Mouse (Mus musculus) spleen, adult 10 weeks (tissue): ENCODE data around the gene Pycr1. TPM values are rescaled to one million over a fixed set of nuclear protein-coding genes. Genes with fewer than 3 reads are reported as not detected.

Source experiments
- polyA plus RNA-seq: library from polyadenylated mRNA; stranded (reverse); fragments of 350-450 nt; fragmentation: Illumina TruSeq; extraction: RNeasy Lipid Tissue Mini Kit (QIAGEN cat#74804); gene quantifications from one replicate; pipeline ENCODE4 v1.2.3, GENCODE M21; 2015; ENCODE audit warnings: low replicate concordance; ENCODE audit not compliant: insufficient read depth

Pycr1 gene
- polyA plus RNA-seq = 1.8 TPM

GRCm38 (mm10) chr11:120643601-120643987, at the start of gene Pycr1:
Gene Pycr1 (minus strand): TSS chr11:120643769.

GRCm38 (mm10) chr11:120672687-120673593, 29.4 kb upstream of the Pycr1 start, which contains the start of gene Aspscr1:
Gene Aspscr1 (plus strand): TSS chr11:120672973.

GRCm38 (mm10) chr11:120661076-120661460, 17.5 kb upstream of the Pycr1 start, which contains the start of gene Notum:
Gene Notum (minus strand): TSS chr11:120661175.

GRCm38 (mm10) chr11:120648001-120648476, 4.5 kb upstream of the Pycr1 start, which contains the start of gene Myadml2:
Gene Myadml2 (minus strand): TSS chr11:120648158.

GRCm38 (mm10) chr11:120633520-120634343, 9.8 kb downstream of the Pycr1 start, which contains the start of gene Mafg:
Gene Mafg (minus strand): TSS chr11:120633600.

GRCm38 (mm10) chr11:120625152-120625775, 18.3 kb downstream of the Pycr1 start, which contains the start of gene Sirt7:
Gene Sirt7 (minus strand): TSS chr11:120625240.

GRCm38 (mm10) chr11:120617519-120618112, 26.0 kb downstream of the Pycr1 start, which contains the start of gene Pcyt2:
Gene Pcyt2 (minus strand): TSS chr11:120617936.

GRCm38 (mm10) chr11:120608241-120609034, 35.1 kb downstream of the Pycr1 start, which contains the start of gene Npb:
Gene Npb (plus strand): TSS chr11:120608477.

GRCm38 (mm10) chr11:120598283-120598989, 45.1 kb downstream of the Pycr1 start, which contains the start of the genes Alyref and Anapc11:
Gene Alyref (minus strand): TSS chr11:120598365.
Gene Anapc11 (plus strand): TSS chr11:120598421.

Other genes with a start within 250 kb of the Pycr1 start
- gene Nploc4, start 206.1 kb downstream of the Pycr1 start, polyA plus RNA-seq = 36.3 TPM
- gene Tspan10, start 201.1 kb downstream of the Pycr1 start, polyA plus RNA-seq = 2.7 TPM
- gene Pde6g, start 190.3 kb downstream of the Pycr1 start, polyA plus RNA-seq = 0.39 TPM
- gene Oxld1, start 185.7 kb downstream of the Pycr1 start, polyA plus RNA-seq = 4.1 TPM
- 39.8 TPM for gene Ccdc137, start 185.7 kb downstream of the Pycr1 start, polyA plus RNA-seq
- gene Arl16, start 176.2 kb downstream of the Pycr1 start, polyA plus RNA-seq = 23.9 TPM
- 16.3 TPM for gene Mrpl12, start 159.2 kb downstream of the Pycr1 start, polyA plus RNA-seq
- 4.4 TPM for gene Slc25a10, start 151.9 kb downstream of the Pycr1 start, polyA plus RNA-seq
- gene Gcgr, start 113.1 kb downstream of the Pycr1 start, polyA plus RNA-seq = not detected
- 25.6 TPM for gene Mcrip1, start 94.0 kb downstream of the Pycr1 start, polyA plus RNA-seq
- not detected for gene Ppp1r27, start 92.6 kb downstream of the Pycr1 start, polyA plus RNA-seq
- gene P4hb, start 70.5 kb downstream of the Pycr1 start, polyA plus RNA-seq = 169 TPM
- gene Arhgdia, start 62.1 kb downstream of the Pycr1 start, polyA plus RNA-seq = 169 TPM
- 65.0 TPM for gene Alyref, start 45.4 kb downstream of the Pycr1 start, polyA plus RNA-seq
- gene Anapc11, start 45.3 kb downstream of the Pycr1 start, polyA plus RNA-seq = 30.2 TPM
- gene Npb, start 35.3 kb downstream of the Pycr1 start, polyA plus RNA-seq = not detected
- 42.1 TPM for gene Pcyt2, start 25.8 kb downstream of the Pycr1 start, polyA plus RNA-seq
- 70.1 TPM for gene Sirt7, start 18.5 kb downstream of the Pycr1 start, polyA plus RNA-seq
- 22.5 TPM for gene Mafg, start 10.2 kb downstream of the Pycr1 start, polyA plus RNA-seq
- 0.73 TPM for gene Myadml2, start 4.4 kb upstream of the Pycr1 start, polyA plus RNA-seq
- gene Notum, start 17.4 kb upstream of the Pycr1 start, polyA plus RNA-seq = not detected
- 22.3 TPM for gene Aspscr1, start 29.2 kb upstream of the Pycr1 start, polyA plus RNA-seq
- 28.0 TPM for gene Cenpx, start 70.0 kb upstream of the Pycr1 start, polyA plus RNA-seq
- 10.3 TPM for gene Lrrc45, start 70.2 kb upstream of the Pycr1 start, polyA plus RNA-seq
- gene Rac3, start 77.7 kb upstream of the Pycr1 start, polyA plus RNA-seq = 1.2 TPM
- 7.8 TPM for gene Dcxr, start 83.5 kb upstream of the Pycr1 start, polyA plus RNA-seq
- gene Cbr2, start 88.3 kb upstream of the Pycr1 start, polyA plus RNA-seq = 1.7 TPM
- 0.40 TPM for gene Hmga1b, start 119.0 kb upstream of the Pycr1 start, polyA plus RNA-seq
- gene Rfng, start 140.4 kb upstream of the Pycr1 start, polyA plus RNA-seq = 9.5 TPM
- gene Gps1, start 140.5 kb upstream of the Pycr1 start, polyA plus RNA-seq = 50.2 TPM
- gene Dus1l, start 152.6 kb upstream of the Pycr1 start, polyA plus RNA-seq = 29.3 TPM
- gene Fasn, start 180.8 kb upstream of the Pycr1 start, polyA plus RNA-seq = 6.7 TPM